Mouse (Mus musculus) stomach, postnatal 0 days (tissue): ENCODE results near the gene Amh. TPM values are rescaled to one million over a fixed set of nuclear protein-coding genes. Genes with fewer than 3 reads are reported as not detected.

ENCODE experiments used
- ATAC-seq: fragments of 200-750 bp; cut with Nextera tagmentation; 2 replicates; pipeline ENCODE4 v1.8.0; 2017; ENCODE audit not compliant: low FRiP score, low TSS enrichment
- DNase-seq: peaks from one replicate; pipeline ENCODE4 v3.0.0-alpha.2; 2016; ENCODE audit warnings: low spot score
- H3K27ac ChIP-seq: fragments of 300-500 bp; sonication (generic); replicated peaks from 2 replicates; pipeline ENCODE4 v1.5.1; 2014; ENCODE audit warnings: mild to moderate bottlenecking, control low read depth
- H3K27me3 ChIP-seq: fragments of 300-500 bp; sonication (generic); 2 replicates; pipeline ENCODE4 v1.6.1; 2014; ENCODE audit warnings: low read length; ENCODE audit not compliant: control insufficient read depth, insufficient read depth
- H3K36me3 ChIP-seq: fragments of 300-500 bp; sonication (generic); 2 replicates; pipeline ENCODE4 v1.6.1; 2014; ENCODE audit warnings: low read length, mixed read lengths; ENCODE audit not compliant: control insufficient read depth, insufficient read depth
- H3K4me1 ChIP-seq: fragments of 300-500 bp; sonication (generic); replicated peaks from 2 replicates; pipeline ENCODE4 v1.6.1; 2014; ENCODE audit warnings: antibody characterized with exemption; ENCODE audit not compliant: control insufficient read depth, insufficient read depth
- H3K4me2 ChIP-seq: fragments of 300-500 bp; sonication (generic); replicated peaks from 2 replicates; pipeline ENCODE4 v1.6.1; 2014; ENCODE audit warnings: low read depth, mild to moderate bottlenecking, control low read depth, moderate library complexity
- H3K4me3 ChIP-seq: fragments of 300-500 bp; sonication (generic); 2 replicates; pipeline ENCODE4 v1.5.1; 2014; ENCODE audit warnings: low read depth, low read length, control low read depth
- H3K9ac ChIP-seq: fragments of 300-500 bp; sonication (generic); 2 replicates; pipeline ENCODE4 v1.6.1; 2014; ENCODE audit warnings: mild to moderate bottlenecking, low read length, control low read depth, mixed read lengths
- H3K9me3 ChIP-seq: fragments of 300-500 bp; sonication (generic); 2 replicates; pipeline ENCODE4 v1.6.1; 2016; ENCODE audit warnings: low read length; ENCODE audit not compliant: control insufficient read depth
- CTCF ChIP-seq: IDR thresholded peaks from 2 replicates; pipeline ENCODE4 v1.5.1; 2016; ENCODE audit warnings: antibody characterized with exemption, low read depth, mild to moderate bottlenecking, moderate library complexity
- EP300 ChIP-seq: optimal IDR thresholded peaks from 2 replicates; pipeline ENCODE3; 2016; ENCODE audit warnings: antibody characterized with exemption
- WGBS: fragments of 180-500 bp; shearing (Covaris S2); extraction: QIAGEN DNeasy Blood & Tissue Kit; methylation state at CpG from one replicate; pipeline ENCODE4 v1.1.7; 2014; 5-methylcytosine and 5-hydroxymethylcytosine counted together
- polyA plus RNA-seq: library from polyadenylated mRNA; unstranded; fragments of >200 nt; fragmentation: Nextera tagmentation; extraction: Ambion mirVana; gene quantifications from 2 replicates; pipeline ENCODE4 v1.2.1, GENCODE M21; 2015

Gene Amh
- polyA plus RNA-seq, result 6.8 and 6.9 TPM in 2 replicates

DNA sequence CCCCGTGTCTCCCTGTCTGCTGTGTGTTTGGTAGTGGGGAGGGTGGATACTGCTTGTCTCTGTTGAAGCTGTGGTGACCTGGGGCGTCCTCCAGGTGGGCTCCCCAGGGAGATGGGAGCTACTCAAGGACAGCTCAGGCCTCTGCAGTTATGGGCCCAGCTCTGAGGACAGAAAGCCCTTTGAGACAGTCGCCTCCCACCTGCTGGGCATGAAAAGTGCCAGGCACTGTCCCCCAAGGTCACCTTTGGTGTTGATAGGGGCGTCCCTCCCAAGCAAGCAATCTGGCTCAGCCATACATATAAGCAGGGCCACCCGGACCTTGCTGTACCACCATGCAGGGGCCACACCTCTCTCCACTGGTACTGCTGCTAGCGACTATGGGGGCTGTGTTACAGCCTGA, at the start of gene Amh:
TSS of gene Amh (plus strand) at position 328 of the 400 bp plus-strand sequence.
- ATAC-seq (no peak), DNase-seq (peak; percentile 19)
- H3K36me3 ChIP-seq, result peaks cover 30% of the 10 kb centered on the region
- TF ChIP-seq CTCF (no peak), EP300 (no peak)
- no peaks in the 10 kb centered on the region for H3K9me3 ChIP-seq
- H3K27me3 ChIP-seq, result no peaks in the 10 kb centered on the region
- H3K9ac ChIP-seq, result no peak within 1 kb of the TSS
- no peak within 1 kb of the TSS for H3K4me2 ChIP-seq
- no peaks in the 10 kb centered on the region for H3K4me1 ChIP-seq
- WGBS, result 63% methylated on average over 6 of the region's 6 CpGs
- H3K4me3 ChIP-seq, result no peak within 1 kb of the TSS
- no peak within 1 kb of the TSS for H3K27ac ChIP-seq

DNA sequence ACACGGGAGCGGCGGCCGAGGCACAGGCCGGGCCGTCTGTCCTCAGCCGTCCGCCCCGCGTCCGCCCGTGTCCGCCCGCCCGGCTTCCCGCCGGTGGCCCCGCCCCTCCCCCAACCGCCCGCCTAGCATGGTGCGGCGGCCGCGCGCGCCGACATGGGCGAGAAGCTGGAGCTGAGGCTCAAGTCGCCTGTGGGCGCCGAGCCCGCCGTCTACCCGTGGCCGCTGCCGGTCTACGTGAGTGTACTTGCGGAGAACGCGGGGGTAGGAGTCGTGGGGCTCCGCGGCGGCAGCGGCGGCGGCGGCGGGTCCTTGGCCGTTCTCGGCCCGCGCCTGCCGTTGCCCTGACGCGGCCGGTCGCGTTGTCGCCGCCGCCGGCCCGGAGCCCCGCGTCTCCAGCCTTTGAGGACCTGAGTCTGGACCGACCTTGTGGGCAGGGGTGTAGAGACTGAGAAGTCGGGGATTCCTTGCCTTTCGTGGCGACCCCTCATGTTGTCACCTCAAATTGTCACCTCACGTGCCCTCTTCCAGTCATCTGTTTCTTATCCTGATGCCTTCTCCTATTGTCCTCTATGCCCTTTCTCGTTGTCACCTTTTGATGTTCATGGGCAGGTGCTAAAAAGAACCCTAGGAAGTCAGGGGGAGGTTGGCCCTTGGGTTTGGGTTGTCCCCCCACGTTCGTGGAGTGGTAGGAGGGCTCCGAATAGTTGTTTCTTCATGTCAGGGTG, 49.6 kb upstream of the Amh start:
- Histone ChIP-seq H3K9me3 (no peaks in the 10 kb centered on the region), H3K27me3 (no peaks in the 10 kb centered on the region), H3K36me3 (no peaks in the 10 kb centered on the region), H3K4me1 (peaks cover 13% of the 10 kb centered on the region), H3K4me3 (peak overlapping the region; percentile 93), H3K27ac (peak overlapping the region; percentile 87), H3K9ac (peak overlapping the region; percentile 92), H3K4me2 (peak overlapping the region; percentile 88)
- under 1% methylated on average over 36 of the region's 75 CpGs for WGBS
- ATAC-seq (no peak), DNase-seq (no peak)
- TF ChIP-seq CTCF, result no peak
- no peak for TF ChIP-seq EP300

DNA sequence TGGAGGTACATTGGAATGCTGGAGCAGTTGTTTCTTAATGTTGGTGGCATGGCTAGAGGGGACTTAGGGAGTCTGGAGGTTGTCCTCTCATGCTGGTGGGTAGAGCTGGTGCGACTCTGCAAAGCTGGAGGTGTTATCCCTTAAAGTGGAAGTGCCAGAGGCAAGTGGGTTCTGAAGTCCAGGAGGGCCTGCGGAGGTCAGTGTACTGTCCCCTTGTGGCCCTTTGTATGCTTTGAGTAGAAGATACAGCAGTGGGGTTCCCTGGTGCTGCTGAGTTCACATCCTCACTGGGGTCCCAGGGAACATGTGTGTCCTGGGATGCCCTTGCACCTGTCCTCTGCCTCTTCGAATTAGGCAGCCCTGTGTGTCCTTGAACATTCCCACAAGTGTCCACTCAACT, 48.9 kb upstream of the Amh start:
- peak overlapping the region; percentile 88 for H3K4me2 ChIP-seq
- peak overlapping the region; percentile 87; the same call in 1 of the 2 replicates for H3K27ac ChIP-seq
- DNase-seq (no peak), ATAC-seq (no peak)
- peaks cover 13% of the 10 kb centered on the region for H3K4me1 ChIP-seq
- peak; percentile 37 for TF ChIP-seq CTCF
- no peak for TF ChIP-seq EP300
- H3K36me3 ChIP-seq, result no peaks in the 10 kb centered on the region
- no peaks in the 10 kb centered on the region for H3K9me3 ChIP-seq
- 26% methylated on average over 3 of the region's 3 CpGs for WGBS
- no peaks in the 10 kb centered on the region for H3K27me3 ChIP-seq
- H3K9ac ChIP-seq, result peak overlapping the region; percentile 92
- H3K4me3 ChIP-seq, result peak overlapping the region; percentile 93

DNA sequence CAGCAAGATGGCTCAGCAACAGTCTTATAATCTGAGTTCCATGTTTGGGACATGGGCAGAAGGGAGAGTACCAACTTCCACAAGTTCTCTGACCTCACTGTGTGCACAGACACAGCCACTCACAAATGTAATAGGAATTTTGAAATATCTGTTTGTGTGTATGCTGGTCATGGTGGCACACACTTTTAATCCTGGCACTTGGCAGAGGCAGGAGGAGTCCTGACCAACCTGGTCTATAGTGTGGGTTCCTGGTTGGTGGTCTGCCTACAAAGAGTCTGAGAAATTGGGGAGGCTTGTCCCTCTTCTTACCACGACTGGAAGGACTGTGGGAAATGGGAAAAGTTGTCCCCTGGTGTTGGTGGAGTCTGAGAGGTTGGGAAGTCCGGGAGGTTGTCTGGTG, 48.5 kb upstream of the Amh start:
- peaks cover 13% of the 10 kb centered on the region for H3K4me1 ChIP-seq
- H3K9ac ChIP-seq, result peak overlapping the region; percentile 92; the same call in 1 of the 2 replicates
- H3K27me3 ChIP-seq, result no peaks in the 10 kb centered on the region
- H3K27ac ChIP-seq, result no peak overlapping the region
- H3K36me3 ChIP-seq, result no peaks in the 10 kb centered on the region
- no peak for TF ChIP-seq CTCF
- TF ChIP-seq EP300, result no peak
- H3K4me3 ChIP-seq, result peak overlapping the region; percentile 93
- DNase-seq (no peak), ATAC-seq (no peak)
- H3K9me3 ChIP-seq, result no peaks in the 10 kb centered on the region
- WGBS, result 41% methylated on average over 2 of the region's 2 CpGs
- peak overlapping the region; percentile 88 for H3K4me2 ChIP-seq

DNA sequence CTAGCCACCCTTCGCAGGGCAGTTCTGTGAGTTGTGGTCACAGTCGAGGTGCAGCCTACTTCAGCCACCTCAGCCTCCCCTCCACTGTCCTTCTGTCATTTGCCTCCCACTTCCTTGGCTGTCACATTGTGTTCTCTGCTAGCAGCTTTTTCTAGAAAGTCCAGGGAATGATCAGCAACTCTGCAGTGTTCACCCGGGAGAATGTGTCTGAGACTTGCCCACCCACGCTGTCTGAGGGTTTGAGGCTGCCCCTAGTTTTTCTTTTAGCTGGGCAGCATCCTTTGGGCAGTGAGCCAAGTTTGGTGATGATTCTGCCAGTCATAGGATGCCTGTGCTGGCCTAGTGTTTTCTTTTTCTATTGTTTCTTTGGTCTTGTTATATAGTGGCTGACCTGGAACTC, 48.1 kb upstream of the Amh start:
- whole genome bisulfite sequencing, result 52% methylated on average over 4 of the region's 4 CpGs
- H3K4me3 ChIP-seq, result no peak overlapping the region
- no peak for TF ChIP-seq CTCF
- H3K4me2 ChIP-seq, result peak overlapping the region; percentile 88; the same call in 1 of the 2 replicates
- no peaks in the 10 kb centered on the region for H3K9me3 ChIP-seq
- DNase-seq, result no peak
- no peaks in the 10 kb centered on the region for H3K27me3 ChIP-seq
- H3K9ac ChIP-seq, result no peak overlapping the region
- ATAC-seq, result no peak
- peaks cover 10% of the 10 kb centered on the region for H3K4me1 ChIP-seq
- no peak overlapping the region for H3K27ac ChIP-seq
- H3K36me3 ChIP-seq, result no peaks in the 10 kb centered on the region

DNA sequence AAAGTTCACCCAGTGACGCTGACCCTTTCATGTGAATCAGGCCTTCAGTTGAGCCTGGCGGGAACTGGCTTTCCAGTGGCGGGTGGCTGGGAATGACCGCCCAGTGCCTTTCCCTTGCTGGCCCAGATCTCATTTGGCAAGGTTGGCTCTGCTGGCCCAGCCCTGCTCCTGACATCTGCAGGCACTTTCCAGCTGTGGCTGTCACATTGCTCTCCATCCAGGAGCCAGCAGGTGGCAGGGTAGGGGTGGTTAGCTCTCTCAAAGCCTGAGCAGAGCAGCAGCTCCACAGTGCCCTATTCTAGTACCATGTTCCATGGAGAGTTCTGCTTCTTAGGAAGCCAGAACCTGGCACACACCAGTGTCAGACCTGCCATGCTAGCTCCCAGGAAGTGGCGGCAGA, 47.3 kb upstream of the Amh start:
- DNase-seq, result peak; percentile 85
- no peak overlapping the region; the same call in 1 of the 2 replicates for H3K27ac ChIP-seq
- peak; percentile 54 for ATAC-seq
- 24% methylated on average over 5 of the region's 5 CpGs for WGBS
- H3K36me3 ChIP-seq, result no peaks in the 10 kb centered on the region
- H3K27me3 ChIP-seq, result no peaks in the 10 kb centered on the region
- no peak overlapping the region; the same call in 1 of the 2 replicates for H3K9ac ChIP-seq
- no peak overlapping the region for H3K4me3 ChIP-seq
- no peaks in the 10 kb centered on the region for H3K9me3 ChIP-seq
- H3K4me2 ChIP-seq, result no peak overlapping the region
- TF ChIP-seq CTCF (peak; percentile 82), EP300 (no peak)
- H3K4me1 ChIP-seq, result peaks cover 7% of the 10 kb centered on the region
